Mouse (Mus musculus): ENCODE measurements around the gene Commd1. TPM values are rescaled to one million over a fixed set of nuclear protein-coding genes. Genes with fewer than 3 reads are reported as not detected.

Commd1 gene
- polyA plus RNA-seq, 1 experiment from 2014 or later: 366 TPM

GRCm38 (mm10) chr11:22882926-22883325, 99.3 kb downstream of the Commd1 start:
- no peaks in the 10 kb centered on the region for H3K9me3 ChIP-seq
- no peak for ATAC-seq (ENCODE audit: insufficient number of reproducible peaks, insufficient read depth, low FRiP score, low TSS enrichment)
- no peak overlapping the region for H3K9ac ChIP-seq
- no peaks in the 10 kb centered on the region for H3K36me3 ChIP-seq
- H3K27ac ChIP-seq: no peak overlapping the region
- no peak overlapping the region for H3K4me2 ChIP-seq (replicated peaks)
- no peaks in the 10 kb centered on the region for H3K27me3 ChIP-seq
- no peak overlapping the region for H3K4me3 ChIP-seq
- H3K4me1 ChIP-seq: no peaks in the 10 kb centered on the region

- Histone ChIP-seq H3K4me2 (replicated peaks) (no peak overlapping the region), H3K4me3 (no peak overlapping the region), H3K4me1 (no peaks in the 10 kb centered on the region), H3K27me3 (no peaks in the 10 kb centered on the region), H3K9ac (no peak overlapping the region), H3K9me3 (no peaks in the 10 kb centered on the region), H3K36me3 (no peaks in the 10 kb centered on the region), H3K27ac (no peak overlapping the region)
- ATAC-seq (ENCODE audit: insufficient number of reproducible peaks, insufficient read depth, low FRiP score, low TSS enrichment): no peak
- WGBS: 64% methylated on average over 3 of the region's 3 CpGs
These were observed 101.6 kb downstream of the Commd1 start for GRCm38 (mm10) chr11:22880383-22881172.

GRCm38 (mm10) chr11:22879645-22880044, 102.5 kb downstream of the Commd1 start:
- Histone ChIP-seq H3K4me2 (replicated peaks) (no peak overlapping the region), H3K4me3 (no peak overlapping the region), H3K9ac (no peak overlapping the region), H3K4me1 (no peaks in the 10 kb centered on the region; the same call in 1 of the 2 replicates), H3K9me3 (no peaks in the 10 kb centered on the region), H3K27me3 (no peaks in the 10 kb centered on the region), H3K27ac (no peak overlapping the region), H3K36me3 (no peaks in the 10 kb centered on the region)
- no peak for ATAC-seq (ENCODE audit: insufficient number of reproducible peaks, insufficient read depth, low FRiP score, low TSS enrichment)
- WGBS: 78% methylated on average over 4 of the region's 4 CpGs

GRCm38 (mm10) chr11:22876680-22877330, 105.4 kb downstream of the Commd1 start:
- no peak overlapping the region for H3K4me2 ChIP-seq (replicated peaks)
- ATAC-seq (ENCODE audit: insufficient number of reproducible peaks, insufficient read depth, low FRiP score, low TSS enrichment): no peak
- no peak overlapping the region for H3K4me3 ChIP-seq
- H3K36me3 ChIP-seq: no peaks in the 10 kb centered on the region
- no peak overlapping the region for H3K27ac ChIP-seq
- H3K9me3 ChIP-seq: no peaks in the 10 kb centered on the region
- WGBS: 86% methylated on average over 3 of the region's 3 CpGs
- no peaks in the 10 kb centered on the region for H3K27me3 ChIP-seq
- no peak overlapping the region for H3K9ac ChIP-seq
- no peaks in the 10 kb centered on the region; the same call in 1 of the 2 replicates for H3K4me1 ChIP-seq

GRCm38 (mm10) chr11:22875279-22875678, 106.9 kb downstream of the Commd1 start:
- ATAC-seq (ENCODE audit: insufficient number of reproducible peaks, insufficient read depth, low FRiP score, low TSS enrichment): no peak
- Histone ChIP-seq H3K4me1 (no peaks in the 10 kb centered on the region; the same call in 1 of the 2 replicates), H3K27me3 (no peaks in the 10 kb centered on the region), H3K4me3 (no peak overlapping the region), H3K4me2 (replicated peaks) (no peak overlapping the region), H3K9ac (no peak overlapping the region), H3K27ac (0 out of 2 replicates have a peak overlapping the region, but pooled peaks have one; percentile 6), H3K36me3 (no peaks in the 10 kb centered on the region), H3K9me3 (no peaks in the 10 kb centered on the region)
- WGBS: 59% methylated on average over 4 of the region's 4 CpGs

GRCm38 (mm10) chr11:22874747-22875146, 107.4 kb downstream of the Commd1 start:
- 44% methylated on average over 6 of the region's 6 CpGs for WGBS
- no peaks in the 10 kb centered on the region for H3K36me3 ChIP-seq
- H3K9me3 ChIP-seq: no peaks in the 10 kb centered on the region
- H3K4me2 ChIP-seq (replicated peaks): no peak overlapping the region
- no peak overlapping the region for H3K9ac ChIP-seq
- H3K4me1 ChIP-seq: no peaks in the 10 kb centered on the region; the same call in 1 of the 2 replicates
- H3K27ac ChIP-seq: 0 out of 2 replicates have a peak overlapping the region, but pooled peaks have one; percentile 6
- no peaks in the 10 kb centered on the region for H3K27me3 ChIP-seq
- no peak overlapping the region for H3K4me3 ChIP-seq
- no peak for ATAC-seq (ENCODE audit: insufficient number of reproducible peaks, insufficient read depth, low FRiP score, low TSS enrichment)

- H3K36me3 ChIP-seq: no peaks in the 10 kb centered on the region
- 56% methylated on average over 4 of the region's 4 CpGs for WGBS
- no peak overlapping the region for H3K27ac ChIP-seq
- H3K9ac ChIP-seq: no peak overlapping the region
- no peaks in the 10 kb centered on the region for H3K27me3 ChIP-seq
- no peak overlapping the region for H3K4me2 ChIP-seq (replicated peaks)
- H3K9me3 ChIP-seq: no peaks in the 10 kb centered on the region
- H3K4me3 ChIP-seq: no peak overlapping the region
- no peak for ATAC-seq (ENCODE audit: insufficient number of reproducible peaks, insufficient read depth, low FRiP score, low TSS enrichment)
- H3K4me1 ChIP-seq: no peaks in the 10 kb centered on the region; the same call in 1 of the 2 replicates
These were observed 108.8 kb downstream of the Commd1 start for GRCm38 (mm10) chr11:22873383-22873782.

- H3K27me3 ChIP-seq: no peaks in the 10 kb centered on the region
- no peak for ATAC-seq (ENCODE audit: insufficient number of reproducible peaks, insufficient read depth, low FRiP score, low TSS enrichment)
- no peak overlapping the region for H3K4me2 ChIP-seq (replicated peaks)
- no peaks in the 10 kb centered on the region for H3K9me3 ChIP-seq
- no peak overlapping the region for H3K27ac ChIP-seq
- H3K4me3 ChIP-seq: no peak overlapping the region
- WGBS: 59% methylated on average over 4 of the region's 4 CpGs
- no peaks in the 10 kb centered on the region for H3K36me3 ChIP-seq
- no peaks in the 10 kb centered on the region; the same call in 1 of the 2 replicates for H3K4me1 ChIP-seq
- H3K9ac ChIP-seq: no peak overlapping the region
These were observed 109.9 kb downstream of the Commd1 start for GRCm38 (mm10) chr11:22872307-22872680.

GRCm38 (mm10) chr11:22871628-22872306, 110.4 kb downstream of the Commd1 start:
- H3K27ac ChIP-seq: no peak overlapping the region
- H3K9ac ChIP-seq: no peak overlapping the region
- no peaks in the 10 kb centered on the region; the same call in 1 of the 2 replicates for H3K4me1 ChIP-seq
- no peak for ATAC-seq (ENCODE audit: insufficient number of reproducible peaks, insufficient read depth, low FRiP score, low TSS enrichment)
- H3K9me3 ChIP-seq: no peaks in the 10 kb centered on the region
- H3K27me3 ChIP-seq: no peaks in the 10 kb centered on the region
- 59% methylated on average over 7 of the region's 7 CpGs for WGBS
- no peak overlapping the region for H3K4me2 ChIP-seq (replicated peaks)
- H3K4me3 ChIP-seq: no peak overlapping the region
- H3K36me3 ChIP-seq: no peaks in the 10 kb centered on the region

- Histone ChIP-seq H3K4me3 (no peak overlapping the region), H3K27me3 (peaks cover 10% of the 10 kb centered on the region), H3K27ac (no peak overlapping the region), H3K9me3 (no peaks in the 10 kb centered on the region), H3K9ac (no peak overlapping the region), H3K4me1 (no peaks in the 10 kb centered on the region), H3K36me3 (no peaks in the 10 kb centered on the region), H3K4me2 (replicated peaks) (no peak overlapping the region)
- 86% methylated on average over 8 of the region's 8 CpGs for WGBS
- no peak for ATAC-seq (ENCODE audit: insufficient number of reproducible peaks, insufficient read depth, low FRiP score, low TSS enrichment)
These were observed 113.6 kb downstream of the Commd1 start for GRCm38 (mm10) chr11:22868582-22868981.

- ATAC-seq (ENCODE audit: insufficient number of reproducible peaks, insufficient read depth, low FRiP score, low TSS enrichment): no peak
- 86% methylated on average over 5 of the region's 5 CpGs for WGBS
- no peak overlapping the region for H3K4me3 ChIP-seq
- peaks cover 12% of the 10 kb centered on the region for H3K27me3 ChIP-seq
- H3K4me2 ChIP-seq (replicated peaks): no peak overlapping the region
- H3K36me3 ChIP-seq: no peaks in the 10 kb centered on the region
- no peak overlapping the region for H3K9ac ChIP-seq
- H3K4me1 ChIP-seq: no peaks in the 10 kb centered on the region
- H3K9me3 ChIP-seq: no peaks in the 10 kb centered on the region
- no peak overlapping the region for H3K27ac ChIP-seq
These were observed 114.5 kb downstream of the Commd1 start for GRCm38 (mm10) chr11:22867691-22868090.
